10 mouse cellular contexts compared by ENCODE assay signal in the genomic region with DNA sequence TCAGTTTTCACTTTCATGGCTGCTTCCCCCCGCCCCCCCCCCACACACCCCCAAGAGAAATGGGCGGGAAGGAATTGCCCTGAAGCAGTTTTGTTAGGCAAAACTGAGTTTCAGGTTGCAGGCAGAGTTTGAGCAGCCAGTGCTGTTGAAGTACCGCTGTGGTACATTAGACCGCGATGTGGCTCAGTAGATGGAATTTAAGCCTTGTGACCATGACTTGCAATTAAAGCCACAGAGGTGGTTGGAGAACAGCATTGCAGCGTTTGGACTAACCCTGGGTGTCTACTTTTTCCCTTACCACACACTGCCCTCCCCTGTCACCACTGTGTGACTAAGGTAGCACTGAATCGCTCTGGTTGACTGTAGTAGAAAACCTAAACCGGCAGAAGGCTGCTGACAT. TPM values are rescaled to one million over a fixed set of nuclear protein-coding genes. Genes with fewer than 3 reads are reported as not detected.
A peak's percentile ranks its signal among the peaks of the same experiment; 100 is the strongest.
DNase-seq lines count a peak whose midpoint lies in the region; ATAC-seq lines count a peak whose summit lies in the region.
"Had no signal": no experiment of that assay in that cellular context is flagged by ENCODE, and none has a peak within 500 bp of the region (broad histone marks: within the 10 kb centered on the region; RNA-seq: fewer than 3 reads in every experiment).

No protein-coding gene starts in this region.

- peak; percentile 70 for ATAC-seq in limb, embryonic 11.5 days (ENCODE audit: insufficient number of reproducible peaks, low FRiP score, low TSS enrichment, low read depth)
- ATAC-seq: midbrain, embryonic 13.5 days had no signal

- H3K4me1 ChIP-seq in limb, embryonic 11.5 days (ENCODE audit: control insufficient read depth, insufficient read depth, low read length) = no peaks in the 10 kb centered on the region
- H3K4me1 ChIP-seq in limb, embryonic 10.5 days = peaks cover 19% of the 10 kb centered on the region
- peaks cover 30% of the 10 kb centered on the region for H3K4me1 ChIP-seq in heart, embryonic 10.5 days
- H3K4me1 ChIP-seq: forebrain, embryonic 12.5 days; midbrain, embryonic 13.5 days had no signal

- no peak overlapping the region for H3K4me3 ChIP-seq in limb, embryonic 11.5 days (ENCODE audit: low read depth, low read length)
- no peak overlapping the region for H3K4me3 ChIP-seq in limb, embryonic 10.5 days
- H3K4me3 ChIP-seq in heart, embryonic 10.5 days = peak overlapping the region; percentile 52
- H3K4me3 ChIP-seq: forebrain, embryonic 12.5 days; midbrain, embryonic 13.5 days had no signal

- H3K9me3 ChIP-seq in limb, embryonic 11.5 days (ENCODE audit: control insufficient read depth, low read length) = no peaks in the 10 kb centered on the region
- no peaks in the 10 kb centered on the region for H3K9me3 ChIP-seq in limb, embryonic 10.5 days (replicated peaks)
- H3K9me3 ChIP-seq in heart, embryonic 10.5 days = no peaks in the 10 kb centered on the region
- H3K9me3 ChIP-seq: forebrain, embryonic 12.5 days; midbrain, embryonic 13.5 days had no signal

- H3K36me3 ChIP-seq in limb, embryonic 11.5 days (ENCODE audit: control insufficient read depth, insufficient read depth, low read length) = no peaks in the 10 kb centered on the region
- H3K36me3 ChIP-seq in limb, embryonic 10.5 days = no peaks in the 10 kb centered on the region
- H3K36me3 ChIP-seq in heart, embryonic 10.5 days = no peaks in the 10 kb centered on the region
- H3K36me3 ChIP-seq: forebrain, embryonic 12.5 days; midbrain, embryonic 13.5 days had no signal

- 62% methylated on average over 8 of the region's 8 CpGs for WGBS in limb, embryonic 11.5 days
- 68% methylated on average over 8 of the region's 8 CpGs for WGBS in limb, embryonic 10.5 days
- 53% methylated on average over 8 of the region's 8 CpGs for WGBS in heart, embryonic 10.5 days

- H3K27ac ChIP-seq in limb, embryonic 11.5 days (replicated peaks; ENCODE audit: low read depth, low read length) = no peak overlapping the region
- H3K27ac ChIP-seq in limb, embryonic 10.5 days = no peak overlapping the region; the same call in 1 of the 2 replicates
- peak overlapping the region; percentile 84 for H3K27ac ChIP-seq in heart, embryonic 10.5 days
- H3K27ac ChIP-seq: forebrain, embryonic 12.5 days; midbrain, embryonic 13.5 days had no signal

- H3K27me3 ChIP-seq in limb, embryonic 11.5 days (ENCODE audit: control insufficient read depth, insufficient read depth, low read length) = no peaks in the 10 kb centered on the region
- no peaks in the 10 kb centered on the region for H3K27me3 ChIP-seq in limb, embryonic 10.5 days (ENCODE audit: low read depth, poor library complexity, severe bottlenecking)
- no peaks in the 10 kb centered on the region for H3K27me3 ChIP-seq in heart, embryonic 10.5 days (ENCODE audit: insufficient read depth, poor library complexity, severe bottlenecking)
- H3K27me3 ChIP-seq: forebrain, embryonic 12.5 days; midbrain, embryonic 13.5 days had no signal

- H3K4me2 ChIP-seq in limb, embryonic 11.5 days (ENCODE audit: low read depth, severe bottlenecking) = no peak overlapping the region
- H3K4me2 ChIP-seq: forebrain, embryonic 12.5 days; midbrain, embryonic 13.5 days had no signal

- DNase-seq in limb, embryonic 11.5 days (ENCODE audit: low spot score) = peak; percentile 27
- DNase-seq in limb, embryonic 10.5 days (ENCODE audit: low spot score) = no peak
- no peak for DNase-seq in heart, embryonic 10.5 days (ENCODE audit: low spot score)
- peak; percentile 32 for DNase-seq in kidney, postnatal 10 days
- DNase-seq in MN1 (ENCODE audit: low spot score) (no peak), adipocyte (ENCODE audit: low spot score) (no peak)
- DNase-seq in right cerebral cortex, postnatal 25 days = no peak
- DNase-seq in frontal cortex, adult 2 months (ENCODE audit: extremely low spot score in 1 of 2, low spot score in 1 of 2) = no peak

- H3K9ac ChIP-seq in limb, embryonic 11.5 days (ENCODE audit: low read length) = no peak overlapping the region
- H3K9ac ChIP-seq: forebrain, embryonic 12.5 days; midbrain, embryonic 13.5 days had no signal

RNA-seq across cellular contexts. Expression of gene Fbxo40, which starts 0.8 kb away (rescaled TPM):
- polyA plus RNA-seq in limb, embryonic 11.5 days (2014; fragmentation: Nextera tagmentation; extraction: Ambion mirVana) = 0.05 and 0.92 TPM in 2 replicates
- 0.28 and 0.78 TPM in 2 replicates for polyA plus RNA-seq in limb, embryonic 10.5 days (2016; fragmentation: Nextera tagmentation; extraction: Ambion mirVana)
- polyA plus RNA-seq in heart, embryonic 10.5 days (2016; fragmentation: Nextera tagmentation; extraction: Ambion mirVana) = 3.7 and 6.9 TPM in 2 replicates
- polyA plus RNA-seq in frontal cortex, adult 2 months (2012; rRNA removed) = 0.06 TPM in 2 replicates
- polyA plus RNA-seq: forebrain, embryonic 12.5 days; midbrain, embryonic 13.5 days had no signal

RNA-seq across cellular contexts. Expression of gene Polq, which starts 22.1 kb away (rescaled TPM):
- 12.8 and 13.7 TPM in 2 replicates for polyA plus RNA-seq in limb, embryonic 11.5 days (2014; fragmentation: Nextera tagmentation; extraction: Ambion mirVana)
- 16.0 and 16.5 TPM in 2 replicates for polyA plus RNA-seq in limb, embryonic 10.5 days (2016; fragmentation: Nextera tagmentation; extraction: Ambion mirVana)
- polyA plus RNA-seq in heart, embryonic 10.5 days (2016; fragmentation: Nextera tagmentation; extraction: Ambion mirVana) = 9.8 and 11.1 TPM in 2 replicates
- polyA plus RNA-seq in frontal cortex, adult 2 months (2012; rRNA removed) = 1.8 and 1.9 TPM in 2 replicates

RNA-seq across cellular contexts. Expression of gene Hcls1, which starts 54.7 kb away (rescaled TPM):
- 1.0 and 1.2 TPM in 2 replicates for polyA plus RNA-seq in limb, embryonic 11.5 days (2014; fragmentation: Nextera tagmentation; extraction: Ambion mirVana)
- 2.0 and 2.3 TPM in 2 replicates for polyA plus RNA-seq in limb, embryonic 10.5 days (2016; fragmentation: Nextera tagmentation; extraction: Ambion mirVana)
- polyA plus RNA-seq in heart, embryonic 10.5 days (2016; fragmentation: Nextera tagmentation; extraction: Ambion mirVana) = 2.2 and 3.8 TPM in 2 replicates
- 5.9 and 7.4 TPM in 2 replicates for polyA plus RNA-seq in frontal cortex, adult 2 months (2012; rRNA removed)

Comparison
In these comparisons a context has a peak if more than half of its experiments do, and no peak if none do; other contexts are left out.
1. DNase-seq: peak in limb, embryonic 11.5 days (single experiment) and kidney, postnatal 10 days (single experiment); none in limb, embryonic 10.5 days (single experiment), heart, embryonic 10.5 days (single experiment), MN1 (single experiment), right cerebral cortex, postnatal 25 days (single experiment), adipocyte (single experiment) and frontal cortex, adult 2 months (0 of 2).